Mouse (Mus musculus) adrenal gland, postnatal 4 days (tissue): ENCODE data around the gene Rasgef1b. TPM values are rescaled to one million over a fixed set of nuclear protein-coding genes. Genes with fewer than 3 reads are reported as not detected.

Source experiments
- DNase-seq, 2 experiments: peaks; one replicate each; pipeline ENCODE4 v3.0.0; 2021 to 2022; ENCODE audit warnings: low spot score in 2 of 2, mixed read lengths in 2 of 2
- total RNA-seq, 2 experiments: library from RNA; stranded (reverse); gene quantifications; 2 replicates each; pipeline ENCODE4 v1.2.3; 2021

Rasgef1b gene
- total RNA-seq, 2 experiments from 2014 or later, result 9.1 to 10.1 TPM

GRCm38 (mm10) chr5:99711947-99712346 is 16.9 kb downstream of the Rasgef1b start:
- DNase-seq, result no peak

- DNase-seq, result no peak
Observed at GRCm38 (mm10) chr5:99708706-99709105, 20.2 kb downstream of the Rasgef1b start.

GRCm38 (mm10) chr5:99707261-99707660 is 21.6 kb downstream of the Rasgef1b start:
- DNase-seq, result no peak

- no peak for DNase-seq
Observed at GRCm38 (mm10) chr5:99701811-99702210, 27.1 kb downstream of the Rasgef1b start.

- no peak for DNase-seq
Observed at GRCm38 (mm10) chr5:99694712-99695360, 34.0 kb downstream of the Rasgef1b start.

GRCm38 (mm10) chr5:99689909-99690308 is 39.0 kb downstream of the Rasgef1b start:
- DNase-seq, result no peak

GRCm38 (mm10) chr5:99687894-99688293 is 41.0 kb downstream of the Rasgef1b start:
- DNase-seq, result no peak

GRCm38 (mm10) chr5:99684023-99684422 is 44.8 kb downstream of the Rasgef1b start:
- DNase-seq, result no peak

- DNase-seq, result no peak
Observed at GRCm38 (mm10) chr5:99669971-99670571, 58.8 kb downstream of the Rasgef1b start.

GRCm38 (mm10) chr5:99656024-99656423 is 72.8 kb downstream of the Rasgef1b start:
- no peak for DNase-seq

- no peak for DNase-seq
Observed at GRCm38 (mm10) chr5:99652931-99653330, 75.9 kb downstream of the Rasgef1b start.

GRCm38 (mm10) chr5:99641407-99641806 is 87.5 kb downstream of the Rasgef1b start:
- no peak for DNase-seq

GRCm38 (mm10) chr5:99636575-99636974 is 92.3 kb downstream of the Rasgef1b start:
- DNase-seq, result no peak

- DNase-seq, result no peak
Observed at GRCm38 (mm10) chr5:99634010-99634541, 94.8 kb downstream of the Rasgef1b start.

GRCm38 (mm10) chr5:99633548-99633947 is 95.3 kb downstream of the Rasgef1b start:
- DNase-seq, result no peak

GRCm38 (mm10) chr5:99632649-99633310 is 96.1 kb downstream of the Rasgef1b start:
- no peak for DNase-seq

GRCm38 (mm10) chr5:99630087-99630486 is 98.8 kb downstream of the Rasgef1b start:
- DNase-seq, result no peak

- no peak for DNase-seq
Observed at GRCm38 (mm10) chr5:99625603-99626002, 103.3 kb downstream of the Rasgef1b start.

GRCm38 (mm10) chr5:99620771-99621170 is 108.1 kb downstream of the Rasgef1b start:
- DNase-seq, result no peak

GRCm38 (mm10) chr5:99617271-99617800 is 111.5 kb downstream of the Rasgef1b start:
- DNase-seq, result no peak

- no peak for DNase-seq
Observed at GRCm38 (mm10) chr5:99613321-99614118, 115.3 kb downstream of the Rasgef1b start.
